Mouse (Mus musculus) midbrain, embryonic 10.5 days (tissue): ENCODE measurements around the gene Zfp653. TPM values are rescaled to one million over a fixed set of nuclear protein-coding genes. Genes with fewer than 3 reads are reported as not detected.

Source experiments
- DNase-seq: peaks from one replicate; pipeline ENCODE4 v3.0.0-alpha.2; 2017; ENCODE audit warnings: low spot score
- H3K27ac ChIP-seq: fragments of 300-500 bp; sonication (generic); replicated peaks from 2 replicates; pipeline ENCODE4 v1.5.1; 2016; ENCODE audit warnings: mild to moderate bottlenecking
- H3K27me3 ChIP-seq: fragments of 300-500 bp; sonication (generic); 2 replicates; pipeline ENCODE4 v1.6.1; 2016; ENCODE audit warnings: low read depth, mild to moderate bottlenecking; ENCODE audit not compliant: poor library complexity, severe bottlenecking
- H3K36me3 ChIP-seq: fragments of 300-500 bp; sonication (generic); 2 replicates; pipeline ENCODE4 v1.6.1; 2016; ENCODE audit warnings: mild to moderate bottlenecking, moderate library complexity
- H3K4me1 ChIP-seq: fragments of 300-500 bp; sonication (generic); 2 replicates; pipeline ENCODE4 v1.6.1; 2016
- H3K4me3 ChIP-seq: fragments of 300-500 bp; sonication (generic); 2 replicates; pipeline ENCODE4 v1.5.1; 2016; ENCODE audit warnings: mild to moderate bottlenecking, moderate library complexity
- H3K9me3 ChIP-seq: fragments of 300-500 bp; sonication (generic); replicated peaks from 2 replicates; pipeline ENCODE4 v1.6.1; 2016; ENCODE audit warnings: mild to moderate bottlenecking
- whole genome bisulfite sequencing: fragments of 180-500 bp; shearing (Covaris S2); methylation state at CpG from one replicate; pipeline ENCODE4 v1.1.7; 2016; 5-methylcytosine and 5-hydroxymethylcytosine counted together
- polyA plus RNA-seq: library from polyadenylated mRNA; unstranded; fragments of >200 nt; fragmentation: Nextera tagmentation; extraction: Ambion mirVana; gene quantifications from 2 replicates; pipeline ENCODE4 v1.2.1, GENCODE M21; 2016

The Zfp653 gene
- polyA plus RNA-seq, 1 experiment from 2014 or later = 11.7 TPM

GRCm38 (mm10) chr9:22065642-22066041, 5.5 kb downstream of the Zfp653 start:
- Histone ChIP-seq H3K27ac (no peak overlapping the region), H3K4me3 (no peak overlapping the region), H3K4me1 (peaks cover 11% of the 10 kb centered on the region), H3K36me3 (peaks cover 84% of the 10 kb centered on the region), H3K27me3 (no peaks in the 10 kb centered on the region), H3K9me3 (no peaks in the 10 kb centered on the region; the same call in 1 of the 2 replicates)
- DNase-seq = no peak
- 96% methylated on average over 11 of the region's 11 CpGs for WGBS

- H3K9me3 ChIP-seq = no peaks in the 10 kb centered on the region; the same call in 1 of the 2 replicates
- DNase-seq = no peak
- 91% methylated on average over 3 of the region's 3 CpGs for WGBS
- H3K27me3 ChIP-seq = no peaks in the 10 kb centered on the region
- H3K4me1 ChIP-seq = no peaks in the 10 kb centered on the region
- H3K4me3 ChIP-seq = no peak overlapping the region
- H3K27ac ChIP-seq = no peak overlapping the region
- peaks cover 96% of the 10 kb centered on the region for H3K36me3 ChIP-seq
Observed at GRCm38 (mm10) chr9:22064341-22064740, 6.8 kb downstream of the Zfp653 start.

GRCm38 (mm10) chr9:22061339-22061738, 9.8 kb downstream of the Zfp653 start:
- no peak for DNase-seq
- WGBS = 85% methylated on average over 2 of the region's 2 CpGs
- no peak overlapping the region for H3K4me3 ChIP-seq
- no peaks in the 10 kb centered on the region for H3K4me1 ChIP-seq
- no peak overlapping the region for H3K27ac ChIP-seq
- H3K9me3 ChIP-seq = no peaks in the 10 kb centered on the region; the same call in 1 of the 2 replicates
- peaks cover 99% of the 10 kb centered on the region for H3K36me3 ChIP-seq
- peaks cover 9% of the 10 kb centered on the region; the same call in 1 of the 2 replicates for H3K27me3 ChIP-seq

GRCm38 (mm10) chr9:22058011-22058424, 13.2 kb downstream of the Zfp653 start:
- H3K4me3 ChIP-seq = no peak overlapping the region
- peaks cover 13% of the 10 kb centered on the region for H3K4me1 ChIP-seq
- H3K27ac ChIP-seq = no peak overlapping the region
- peaks cover 71% of the 10 kb centered on the region for H3K36me3 ChIP-seq
- H3K9me3 ChIP-seq = no peaks in the 10 kb centered on the region
- no peak for DNase-seq
- H3K27me3 ChIP-seq = peaks cover 41% of the 10 kb centered on the region
- whole genome bisulfite sequencing = 92% methylated on average over 9 of the region's 9 CpGs

- H3K36me3 ChIP-seq = peaks cover 62% of the 10 kb centered on the region
- no peak for DNase-seq
- H3K9me3 ChIP-seq = no peaks in the 10 kb centered on the region
- peaks cover 16% of the 10 kb centered on the region for H3K4me1 ChIP-seq
- H3K4me3 ChIP-seq = no peak overlapping the region
- WGBS = 90% methylated on average over 9 of the region's 9 CpGs
- peaks cover 51% of the 10 kb centered on the region for H3K27me3 ChIP-seq
- H3K27ac ChIP-seq = no peak overlapping the region
Observed at GRCm38 (mm10) chr9:22057031-22057517, 14.1 kb downstream of the Zfp653 start.

- WGBS = 75% methylated on average over 9 of the region's 9 CpGs
- peaks cover 57% of the 10 kb centered on the region for H3K27me3 ChIP-seq
- H3K4me1 ChIP-seq = peaks cover 23% of the 10 kb centered on the region
- H3K36me3 ChIP-seq = peaks cover 55% of the 10 kb centered on the region
- no peak overlapping the region for H3K4me3 ChIP-seq
- no peak for DNase-seq
- H3K27ac ChIP-seq = no peak overlapping the region
- H3K9me3 ChIP-seq = no peaks in the 10 kb centered on the region
Observed at GRCm38 (mm10) chr9:22056303-22056910, 14.8 kb downstream of the Zfp653 start.

- 42% methylated on average over 29 of the region's 29 CpGs for WGBS
- no peak for DNase-seq
- H3K27me3 ChIP-seq = peaks cover 64% of the 10 kb centered on the region
- H3K36me3 ChIP-seq = peaks cover 48% of the 10 kb centered on the region
- no peak overlapping the region for H3K4me3 ChIP-seq
- no peaks in the 10 kb centered on the region for H3K9me3 ChIP-seq
- H3K4me1 ChIP-seq = peaks cover 30% of the 10 kb centered on the region
- H3K27ac ChIP-seq = no peak overlapping the region
Observed at GRCm38 (mm10) chr9:22055713-22056112, 15.5 kb downstream of the Zfp653 start.

- 1% methylated on average over 32 of the region's 32 CpGs for WGBS
- Histone ChIP-seq H3K36me3 (peaks cover 37% of the 10 kb centered on the region), H3K4me1 (peaks cover 41% of the 10 kb centered on the region), H3K4me3 (peak overlapping the region; percentile 46), H3K9me3 (no peaks in the 10 kb centered on the region), H3K27me3 (peaks cover 76% of the 10 kb centered on the region), H3K27ac (peak overlapping the region; percentile 13; the same call in 1 of the 2 replicates)
- DNase-seq = peak; percentile 83
Observed at GRCm38 (mm10) chr9:22054411-22055076, 16.6 kb downstream of the Zfp653 start.

- WGBS = 39% methylated on average over 7 of the region's 7 CpGs
- DNase-seq = no peak
- H3K4me1 ChIP-seq = peaks cover 50% of the 10 kb centered on the region
- no peak overlapping the region for H3K27ac ChIP-seq
- no peaks in the 10 kb centered on the region for H3K9me3 ChIP-seq
- H3K4me3 ChIP-seq = no peak overlapping the region
- H3K36me3 ChIP-seq = peaks cover 29% of the 10 kb centered on the region
- peaks cover 84% of the 10 kb centered on the region for H3K27me3 ChIP-seq
Observed at GRCm38 (mm10) chr9:22053657-22054056, 17.5 kb downstream of the Zfp653 start.

GRCm38 (mm10) chr9:22051958-22052254, 19.3 kb downstream of the Zfp653 start, which contains the start of gene Elavl3:
Gene Elavl3 (minus strand): TSS chr9:22052023.
- H3K36me3 ChIP-seq = peaks cover 11% of the 10 kb centered on the region
- whole genome bisulfite sequencing = under 1% methylated on average over 28 of the region's 28 CpGs
- H3K27me3 ChIP-seq = peaks cover 83% of the 10 kb centered on the region
- peak within 1 kb of the TSS; percentile 83 for H3K4me3 ChIP-seq
- peak within 1 kb of the TSS; percentile 92 for H3K27ac ChIP-seq
- peaks cover 68% of the 10 kb centered on the region for H3K4me1 ChIP-seq
- peak; percentile 86 for DNase-seq
- H3K9me3 ChIP-seq = no peaks in the 10 kb centered on the region

- H3K27ac ChIP-seq = peak overlapping the region; percentile 92
- peaks cover 77% of the 10 kb centered on the region for H3K27me3 ChIP-seq
- H3K4me1 ChIP-seq = peaks cover 68% of the 10 kb centered on the region
Observed at GRCm38 (mm10) chr9:22051161-22051957, 19.8 kb downstream of the Zfp653 start.

GRCm38 (mm10) chr9:22050351-22050889, 20.8 kb downstream of the Zfp653 start:
- under 1% methylated on average over 43 of the region's 43 CpGs for WGBS

More at GRCm38 (mm10) chr9:22051161-22051957, 19.8 kb downstream of the Zfp653 start:
- H3K36me3 ChIP-seq = 0 out of 2 replicates have a peak, but pooled peaks cover 6% of the 10 kb centered on the region
- WGBS = 1% methylated on average over 67 of the region's 67 CpGs
- H3K4me3 ChIP-seq = peak overlapping the region; percentile 83
- DNase-seq = peak; percentile 53
- no peaks in the 10 kb centered on the region for H3K9me3 ChIP-seq

More at GRCm38 (mm10) chr9:22050351-22050889, 20.8 kb downstream of the Zfp653 start:
- Histone ChIP-seq H3K4me1 (peaks cover 68% of the 10 kb centered on the region), H3K27ac (peak overlapping the region; percentile 92), H3K36me3 (no peaks in the 10 kb centered on the region; the same call in 1 of the 2 replicates), H3K27me3 (peaks cover 68% of the 10 kb centered on the region), H3K9me3 (no peaks in the 10 kb centered on the region), H3K4me3 (peak overlapping the region; percentile 83)
- DNase-seq = peak; percentile 84
